Mouse (Mus musculus): Measurements from ENCODE around the gene Abcc1.

Gene Abcc1

DNA sequence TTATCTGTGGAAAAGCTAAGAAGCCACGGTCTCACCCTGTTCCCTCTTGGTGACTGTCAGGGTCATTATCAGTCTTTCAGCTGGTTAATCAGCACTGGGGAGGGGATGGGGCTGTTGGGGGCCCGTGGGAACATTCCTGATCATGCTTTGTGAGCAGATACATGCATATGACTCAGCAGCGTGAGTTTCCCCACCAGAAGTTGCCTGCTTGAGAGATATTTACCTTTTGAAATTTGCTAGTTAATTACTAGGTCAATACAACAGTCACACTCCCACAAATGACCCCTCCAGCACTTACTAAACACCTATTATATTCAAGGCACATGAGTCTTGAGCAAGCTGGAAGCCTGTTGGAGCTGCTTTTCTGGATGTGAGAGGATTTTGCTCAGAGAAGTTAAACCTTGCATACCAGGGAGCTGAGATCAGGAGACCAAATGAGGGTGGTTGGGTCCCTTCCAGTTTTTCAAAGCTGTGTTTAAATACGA lies 11.5 kb downstream of the Abcc1 start:
- in situ Hi-C loops (cut with MboI; ENCODE audit: unreplicated experiment in 2 of 2), result no loop called here

DNA sequence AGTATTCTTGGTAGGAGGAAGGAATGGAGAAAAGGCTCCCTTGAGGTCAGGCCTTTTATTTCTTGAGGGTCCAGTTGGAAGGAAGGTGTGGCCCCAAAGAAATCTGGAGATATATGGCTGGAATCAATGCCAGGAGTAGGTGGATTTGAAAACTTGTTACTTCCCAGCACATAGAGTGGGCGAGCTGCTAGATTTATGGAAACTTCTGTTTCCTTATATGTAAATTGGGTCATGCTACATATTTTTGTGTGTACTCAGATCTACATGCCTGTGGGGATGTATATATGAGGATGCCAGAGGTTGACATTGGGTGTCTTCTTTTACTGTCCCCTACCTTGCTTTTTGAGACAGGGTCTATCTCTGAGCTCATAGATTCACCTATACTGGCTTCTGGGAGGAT lies 14.6 kb downstream of the Abcc1 start:
- in situ Hi-C loops (cut with MboI; ENCODE audit: unreplicated experiment in 2 of 2), result no loop called here

DNA sequence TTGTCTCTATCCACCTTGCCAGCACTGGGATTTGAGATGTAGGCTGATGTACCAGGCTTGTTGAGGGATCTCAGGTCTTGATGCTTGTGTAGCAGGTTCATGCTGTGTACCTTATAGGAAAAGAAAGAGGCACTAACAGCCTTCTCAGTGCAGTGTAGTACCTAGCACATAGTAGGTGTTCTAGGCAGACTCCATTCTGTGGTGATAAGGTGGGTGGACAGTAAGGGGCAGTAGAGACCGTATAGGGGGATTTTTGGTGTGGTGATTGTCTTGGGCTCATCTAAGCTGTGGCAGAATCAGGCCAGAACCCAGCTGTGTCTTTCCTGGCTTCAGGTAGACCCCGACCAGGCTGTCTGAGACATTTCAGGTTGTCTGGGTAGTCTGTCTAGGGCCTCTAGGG lies 15.0 kb downstream of the Abcc1 start:
- in situ Hi-C loops (cut with MboI; ENCODE audit: unreplicated experiment in 2 of 2), result no loop called here

- in situ Hi-C loops (cut with MboI; ENCODE audit: unreplicated experiment in 2 of 2), result no loop called here
Measured at GRCm38 (mm10) chr16:14377321-14377720, 16.0 kb downstream of the Abcc1 start.

- in situ Hi-C loops (cut with MboI; ENCODE audit: unreplicated experiment in 2 of 2), result no loop called here
Measured at GRCm38 (mm10) chr16:14378654-14379053, 17.3 kb downstream of the Abcc1 start.

GRCm38 (mm10) chr16:14379888-14380287 lies 18.5 kb downstream of the Abcc1 start:
- in situ Hi-C loops (cut with MboI; ENCODE audit: unreplicated experiment in 2 of 2), result no loop called here

DNA sequence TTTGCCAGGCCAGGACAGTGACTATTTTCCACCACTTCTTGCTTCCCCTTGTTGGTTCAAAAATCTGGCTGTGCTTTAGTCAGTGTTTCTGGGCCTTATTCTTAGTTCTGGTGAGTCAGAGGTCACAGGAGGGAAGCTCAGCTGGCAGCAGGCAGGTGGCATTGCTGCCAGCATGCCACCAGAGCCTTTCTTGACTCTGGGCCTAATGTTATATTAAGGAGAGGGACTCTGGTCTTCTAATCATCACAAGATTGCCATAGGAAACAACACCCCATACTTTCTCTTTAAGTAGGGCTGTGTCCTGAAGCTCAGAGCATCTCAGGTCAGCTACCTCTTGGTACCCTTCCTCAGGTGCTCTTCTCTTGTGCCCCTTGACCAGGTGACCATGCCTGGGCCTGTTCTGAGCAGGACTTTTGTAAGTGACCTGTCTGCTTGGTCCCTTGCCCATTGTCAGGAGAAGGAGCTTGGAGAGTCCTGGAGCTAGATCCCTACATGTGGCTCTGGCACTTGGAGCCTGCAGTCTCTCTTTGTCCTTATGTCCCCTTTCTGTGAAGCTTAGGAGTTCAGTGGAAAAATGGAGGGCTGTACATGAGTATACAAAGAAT lies 19.8 kb downstream of the Abcc1 start:
- in situ Hi-C loops (cut with MboI; ENCODE audit: unreplicated experiment in 2 of 2), result no loop called here

GRCm38 (mm10) chr16:14399303-14399702 lies 37.9 kb downstream of the Abcc1 start:
- in situ Hi-C loops (cut with MboI; ENCODE audit: unreplicated experiment in 2 of 2), result no loop called here

DNA sequence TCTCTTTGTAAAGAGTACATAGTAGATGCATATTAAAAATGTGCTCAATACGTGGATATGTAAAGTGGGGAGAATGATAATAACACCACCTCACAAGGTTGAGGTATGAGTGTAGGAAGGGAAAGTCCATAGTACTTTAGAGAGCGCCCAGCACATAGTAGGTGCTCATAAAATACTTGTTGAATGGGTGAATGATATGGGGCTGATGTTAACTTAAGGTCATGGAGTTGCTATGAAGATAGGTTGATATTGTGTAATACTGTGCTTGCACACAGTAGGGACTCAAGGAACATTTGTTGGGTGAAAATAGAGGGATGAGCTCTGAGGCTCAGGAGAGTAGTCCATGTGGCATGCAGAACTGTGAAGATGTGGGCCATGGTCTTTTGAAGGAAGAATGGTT lies 42.1 kb downstream of the Abcc1 start:
- in situ Hi-C loops (cut with MboI; ENCODE audit: unreplicated experiment in 2 of 2), result no loop called here

DNA sequence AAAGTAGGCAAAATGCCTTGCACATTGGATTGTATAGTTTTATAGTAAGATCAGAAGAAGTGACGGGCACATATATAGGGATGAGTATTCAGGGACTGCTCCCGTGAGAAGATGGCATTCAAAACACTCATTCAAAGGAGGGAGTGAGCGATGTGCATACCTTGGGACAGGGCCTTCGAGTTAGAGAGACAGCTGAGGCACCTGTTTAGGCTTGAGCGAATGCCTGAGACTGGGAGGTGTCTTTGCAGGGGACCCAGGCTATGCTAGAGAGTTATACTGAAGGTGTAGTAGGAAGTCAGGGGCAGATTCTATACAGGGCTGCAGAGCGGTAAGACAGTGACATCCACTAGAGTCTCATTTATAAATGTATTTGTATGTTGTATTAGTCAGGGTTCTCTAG lies 44.3 kb downstream of the Abcc1 start:
- in situ Hi-C loops (cut with MboI; ENCODE audit: unreplicated experiment in 2 of 2), result no loop called here

- in situ Hi-C loops (cut with MboI; ENCODE audit: unreplicated experiment in 2 of 2), result no loop called here
Measured at GRCm38 (mm10) chr16:14409124-14409523, 47.8 kb downstream of the Abcc1 start.

DNA sequence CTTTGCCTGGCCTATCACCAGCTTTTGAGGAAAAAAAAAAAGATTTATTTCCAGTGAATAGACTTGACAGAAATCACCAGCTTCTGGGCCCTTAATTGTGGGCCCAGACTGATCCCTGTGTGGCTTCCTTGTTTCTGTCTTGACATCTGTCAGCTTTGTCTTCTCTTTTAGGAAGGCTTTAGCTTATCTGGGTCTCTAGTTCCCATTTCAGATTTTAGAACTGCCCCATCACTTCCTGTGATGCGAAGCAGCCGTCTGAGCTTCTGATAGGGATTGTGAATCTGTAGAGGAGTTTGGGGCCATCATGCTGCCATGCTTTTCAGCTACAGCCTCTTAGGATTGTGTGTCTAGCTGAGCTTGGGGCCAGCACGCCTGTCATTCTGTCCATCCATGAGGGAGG lies 48.4 kb downstream of the Abcc1 start:
- in situ Hi-C loops (cut with MboI; ENCODE audit: unreplicated experiment in 2 of 2), result no loop called here

DNA sequence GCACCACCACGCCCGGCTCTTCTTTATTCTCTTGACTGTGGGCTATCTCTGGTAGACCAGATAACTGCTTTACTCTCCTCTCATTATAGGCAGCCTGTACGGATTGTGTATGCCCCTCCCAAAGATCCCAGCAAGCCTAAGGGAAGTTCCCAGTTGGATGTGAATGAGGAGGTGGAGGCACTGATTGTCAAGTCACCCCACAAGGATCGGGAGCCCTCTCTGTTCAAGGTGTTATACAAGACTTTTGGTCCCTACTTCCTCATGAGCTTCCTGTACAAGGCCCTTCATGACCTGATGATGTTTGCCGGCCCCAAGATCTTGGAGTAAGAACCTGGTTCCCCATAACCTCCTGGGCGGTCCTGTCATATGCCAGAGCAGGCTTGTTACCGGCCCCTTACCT lies 49.3 kb downstream of the Abcc1 start:
- in situ Hi-C loops (cut with MboI; ENCODE audit: unreplicated experiment in 2 of 2), result no loop called here

DNA sequence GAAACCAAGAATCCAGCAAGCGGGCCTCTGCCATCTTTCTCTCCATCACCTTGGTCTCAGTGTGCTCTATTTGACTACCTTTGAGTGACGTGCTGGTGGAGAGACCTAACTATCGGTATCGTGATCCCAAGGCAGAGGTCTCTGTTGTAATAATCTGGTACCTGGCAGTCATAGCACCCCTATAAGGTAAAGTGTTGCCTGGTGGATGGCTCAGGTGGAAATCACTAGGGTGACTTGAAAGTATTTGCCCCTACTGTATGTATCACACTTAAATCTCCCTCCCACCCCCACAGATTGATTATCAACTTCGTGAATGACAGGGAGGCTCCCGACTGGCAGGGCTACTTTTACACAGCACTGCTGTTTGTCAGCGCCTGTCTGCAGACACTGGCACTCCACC lies 49.8 kb downstream of the Abcc1 start:
- in situ Hi-C loops (cut with MboI; ENCODE audit: unreplicated experiment in 2 of 2), result no loop called here

DNA sequence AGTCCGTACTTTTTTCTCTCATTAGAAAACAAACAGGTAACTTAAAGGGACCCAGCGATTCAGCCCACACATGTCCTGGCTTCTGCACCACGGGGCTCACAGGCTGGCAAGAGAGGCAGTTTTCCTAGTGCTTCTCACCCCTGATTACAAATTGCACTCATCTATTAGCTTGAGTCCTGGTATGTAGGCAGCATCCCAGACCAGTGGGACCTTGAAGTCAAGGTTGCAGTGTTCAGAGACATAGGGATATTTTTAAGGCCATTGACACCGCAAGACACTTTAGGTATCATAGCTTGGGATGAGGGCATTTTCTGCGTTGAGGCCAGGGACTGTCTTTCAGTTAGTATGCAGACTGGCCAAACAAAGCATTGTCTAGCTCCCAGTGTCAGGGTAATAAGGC lies 51.2 kb downstream of the Abcc1 start:
- in situ Hi-C loops (cut with MboI; ENCODE audit: unreplicated experiment in 2 of 2), result no loop called here

DNA sequence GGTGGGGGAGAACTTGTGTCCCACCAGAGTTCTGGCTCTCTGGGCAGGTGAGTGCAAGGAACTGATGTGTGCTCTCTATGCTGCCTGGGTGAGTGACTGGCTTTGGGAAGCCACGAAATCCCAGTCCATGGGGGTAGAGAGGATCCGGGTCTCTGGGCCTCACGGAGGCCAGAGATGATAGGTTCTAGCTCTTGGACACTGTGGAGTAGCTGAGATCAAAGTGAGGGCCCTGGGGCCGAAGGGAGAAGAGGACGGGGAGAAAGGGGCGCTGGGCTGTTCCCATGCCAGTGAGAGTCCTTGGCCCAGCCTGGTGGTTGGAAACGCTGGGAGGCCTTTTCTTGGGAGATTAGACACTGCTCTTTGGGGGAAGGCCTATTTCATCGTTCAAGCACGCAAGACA lies 53.8 kb downstream of the Abcc1 start:
- in situ Hi-C loops (cut with MboI; ENCODE audit: unreplicated experiment in 2 of 2), result no loop called here

- in situ Hi-C loops (cut with MboI; ENCODE audit: unreplicated experiment in 2 of 2), result no loop called here
Measured at GRCm38 (mm10) chr16:14416957-14417618, 55.7 kb downstream of the Abcc1 start.

- in situ Hi-C loops (cut with MboI; ENCODE audit: unreplicated experiment in 2 of 2), result no loop called here
Measured at GRCm38 (mm10) chr16:14420496-14421132, 59.3 kb downstream of the Abcc1 start.

- in situ Hi-C loops (cut with MboI; ENCODE audit: unreplicated experiment in 2 of 2), result no loop called here
Measured at GRCm38 (mm10) chr16:14422081-14422480, 60.7 kb downstream of the Abcc1 start.

GRCm38 (mm10) chr16:14429371-14429770 lies 68.0 kb downstream of the Abcc1 start:
- in situ Hi-C loops (cut with MboI; ENCODE audit: unreplicated experiment in 2 of 2), result no loop called here

- in situ Hi-C loops (cut with MboI; ENCODE audit: unreplicated experiment in 2 of 2), result no loop called here
Measured at GRCm38 (mm10) chr16:14432996-14433395, 71.6 kb downstream of the Abcc1 start.

DNA sequence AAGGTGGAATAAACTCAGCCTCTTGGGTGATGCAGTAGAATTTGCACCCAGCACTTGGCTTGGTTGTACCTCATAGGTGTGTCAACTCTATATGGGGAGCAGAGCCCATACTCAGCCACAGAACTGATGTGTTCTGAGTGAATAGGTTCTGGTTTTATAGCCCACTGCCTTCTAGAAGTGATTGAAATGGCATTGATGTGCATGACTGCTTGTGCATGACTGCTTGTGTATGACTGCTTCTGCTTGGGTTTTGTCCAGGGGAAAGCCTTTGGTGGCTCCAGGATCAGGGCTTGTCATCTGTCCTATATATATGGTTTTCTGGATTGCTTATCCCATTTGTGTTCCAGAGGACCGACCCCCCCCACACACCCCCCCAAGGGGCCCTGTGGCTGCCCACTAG lies 74.2 kb downstream of the Abcc1 start:
- in situ Hi-C loops (cut with MboI; ENCODE audit: unreplicated experiment in 2 of 2), result no loop called here

All from v-Abl transformed pro-B cells (cell line).